Comparison of ENCODE assay signal across 26 mouse cellular contexts in the genomic region with DNA sequence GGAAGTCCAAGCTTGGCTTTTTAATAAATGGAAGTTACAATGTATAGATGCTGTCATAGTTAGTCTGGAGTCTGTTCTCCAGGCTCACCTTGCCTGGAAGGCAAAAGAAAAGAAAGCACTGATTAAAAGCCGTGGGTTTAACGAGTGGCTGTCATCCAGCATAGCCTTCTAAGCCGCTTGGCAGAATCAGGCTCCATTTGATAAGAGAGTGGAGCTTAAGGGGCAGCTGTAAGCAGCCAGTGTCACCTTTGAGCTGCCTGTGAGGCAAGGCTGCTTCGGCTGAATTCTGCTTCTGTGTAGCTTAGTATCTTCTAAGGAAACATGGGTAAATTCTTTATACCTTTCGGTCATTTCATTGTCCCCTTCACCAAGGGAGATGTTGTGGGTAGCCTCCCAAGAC.
"Had no signal": no experiment of that assay in that cellular context is flagged by ENCODE, and none has a peak within 500 bp of the region (broad histone marks: within the 10 kb centered on the region; RNA-seq: fewer than 3 reads in every experiment).

No protein-coding gene starts in this region.

- ATAC-seq: hindbrain, embryonic 16.5 days; inflammation-experienced regulatory T-cells, adult 6 months; intestine, embryonic 15.5 days; intestine, postnatal 0 days had no signal

- H3K27ac ChIP-seq: gastrocnemius, adult 2 months; heart, adult 2 months; heart, embryonic 15.5 days; hindbrain, embryonic 10.5 days; hindbrain, embryonic 12.5 days; hindbrain, embryonic 14.5 days; intestine, embryonic 15.5 days; layer of hippocampus, adult 2 months; left cerebral cortex, adult 2 months; limb, embryonic 10.5 days; limb, embryonic 12.5 days had no signal

- H3K4me2 ChIP-seq: heart, embryonic 11.5 days; heart, embryonic 15.5 days; hindbrain, embryonic 12.5 days; hindbrain, embryonic 14.5 days; intestine, embryonic 15.5 days; limb, embryonic 12.5 days; liver, embryonic 11.5 days had no signal

- H3K4me3 ChIP-seq: gastrocnemius, adult 2 months; heart, adult 2 months; heart, embryonic 15.5 days; hindbrain, embryonic 10.5 days; hindbrain, embryonic 12.5 days; intestine, embryonic 15.5 days; layer of hippocampus, adult 2 months; left cerebral cortex, adult 2 months; limb, embryonic 10.5 days; limb, embryonic 12.5 days had no signal

- H3K4me1 ChIP-seq: hindbrain, embryonic 10.5 days; hindbrain, embryonic 12.5 days; intestine, embryonic 15.5 days; limb, embryonic 12.5 days had no signal

- H3K9ac ChIP-seq: heart, embryonic 15.5 days; hindbrain, embryonic 12.5 days; hindbrain, embryonic 14.5 days; intestine, embryonic 15.5 days; limb, embryonic 12.5 days had no signal

- H3K9me3 ChIP-seq: heart, embryonic 15.5 days; hindbrain, embryonic 10.5 days; hindbrain, embryonic 12.5 days; intestine, embryonic 15.5 days; limb, embryonic 10.5 days had no signal

- DNase-seq: gastrocnemius, adult 2 months; gastrocnemius, postnatal 10 days; gastrocnemius, postnatal 25 days; heart, adult 2 months; heart, postnatal 14 days; heart, postnatal 36 days; kidney, adult 18-20 months; kidney, adult 8-10 months; kidney, postnatal 10 days; kidney, postnatal 25 days; kidney, postnatal 4 days; liver had no signal

- H3K27me3 ChIP-seq: heart, embryonic 15.5 days; hindbrain, embryonic 12.5 days; intestine, embryonic 15.5 days; limb, embryonic 12.5 days had no signal
